Mouse (Mus musculus): Measurements from ENCODE around the gene Capza1.
"Not testable (repeated sequence)": the region's sequence is repeated elsewhere in the genome, so short reads cannot be mapped to it uniquely, and the experiment has no call there.

Gene Capza1

GRCm38 (mm10) chr3:104863786-104864650, at the start of gene Capza1, which contains the start of gene St7l:
Gene Capza1 (minus strand): TSS chr3:104864505.
Gene St7l (plus strand): TSS chr3:104864005.
- peak; percentile 82 to 83 for DNase-seq (ENCODE audit: low read depth in 2 of 2, low spot score in 2 of 2)

- DNase-seq (ENCODE audit: low read depth in 2 of 2, low spot score in 2 of 2): no peak
These were observed 44.9 kb upstream of the Capza1 start for GRCm38 (mm10) chr3:104909195-104909594.

- DNase-seq (ENCODE audit: low read depth in 2 of 2, low spot score in 2 of 2): no peak
These were observed 41.7 kb upstream of the Capza1 start for GRCm38 (mm10) chr3:104906007-104906406.

- DNase-seq (ENCODE audit: low read depth in 2 of 2, low spot score in 2 of 2): no peak
These were observed 41.1 kb upstream of the Capza1 start for GRCm38 (mm10) chr3:104905389-104905788.

GRCm38 (mm10) chr3:104901154-104901553, 36.8 kb upstream of the Capza1 start:
- DNase-seq (ENCODE audit: low read depth in 2 of 2, low spot score in 2 of 2): no peak

- no peak for DNase-seq (ENCODE audit: low read depth in 2 of 2, low spot score in 2 of 2)
These were observed 31.8 kb upstream of the Capza1 start for GRCm38 (mm10) chr3:104896141-104896540.

GRCm38 (mm10) chr3:104888585-104888984, 24.3 kb upstream of the Capza1 start:
- DNase-seq (ENCODE audit: low read depth in 2 of 2, low spot score in 2 of 2): no peak

GRCm38 (mm10) chr3:104869611-104870010, 5.3 kb upstream of the Capza1 start:
- DNase-seq (ENCODE audit: low read depth in 2 of 2, low spot score in 2 of 2): no peak

GRCm38 (mm10) chr3:104866674-104867073, 2.4 kb upstream of the Capza1 start:
- not testable (repeated sequence) for DNase-seq (ENCODE audit: low read depth in 2 of 2, low spot score in 2 of 2)

GRCm38 (mm10) chr3:104865341-104865788, 1.1 kb upstream of the Capza1 start:
- no peak for DNase-seq (ENCODE audit: low read depth in 2 of 2, low spot score in 2 of 2)

- peak; percentile 76 to 79 for DNase-seq (ENCODE audit: low read depth in 2 of 2, low spot score in 2 of 2)
These were observed 491 bp upstream of the Capza1 start for GRCm38 (mm10) chr3:104864651-104865340.

GRCm38 (mm10) chr3:104858560-104858959, 5.7 kb downstream of the Capza1 start:
- DNase-seq (ENCODE audit: low read depth in 2 of 2, low spot score in 2 of 2): no peak

- peak; percentile 2 to 4 for DNase-seq (ENCODE audit: low read depth in 2 of 2, low spot score in 2 of 2)
These were observed 8.2 kb downstream of the Capza1 start for GRCm38 (mm10) chr3:104856106-104856505.

- DNase-seq (ENCODE audit: low read depth in 2 of 2, low spot score in 2 of 2): no peak
These were observed 9.4 kb downstream of the Capza1 start for GRCm38 (mm10) chr3:104854866-104855265.

- no peak for DNase-seq (ENCODE audit: low read depth in 2 of 2, low spot score in 2 of 2)
These were observed 9.8 kb downstream of the Capza1 start for GRCm38 (mm10) chr3:104854465-104854864.

- no peak for DNase-seq (ENCODE audit: low read depth in 2 of 2, low spot score in 2 of 2)
These were observed 17.7 kb downstream of the Capza1 start for GRCm38 (mm10) chr3:104846601-104847000.

GRCm38 (mm10) chr3:104841049-104841448, 23.3 kb downstream of the Capza1 start:
- DNase-seq (ENCODE audit: low read depth in 2 of 2, low spot score in 2 of 2): no peak

- no peak for DNase-seq (ENCODE audit: low read depth in 2 of 2, low spot score in 2 of 2)
These were observed 28.5 kb downstream of the Capza1 start for GRCm38 (mm10) chr3:104835797-104836196.

- DNase-seq (ENCODE audit: low read depth in 2 of 2, low spot score in 2 of 2): no peak
These were observed 41.9 kb downstream of the Capza1 start for GRCm38 (mm10) chr3:104822413-104822812.

- DNase-seq (ENCODE audit: low read depth in 2 of 2, low spot score in 2 of 2): no peak
These were observed 43.9 kb downstream of the Capza1 start for GRCm38 (mm10) chr3:104820426-104820825.

- no peak for DNase-seq (ENCODE audit: low read depth in 2 of 2, low spot score in 2 of 2)
These were observed 45.6 kb downstream of the Capza1 start for GRCm38 (mm10) chr3:104818749-104819134.
